Mouse (Mus musculus) midbrain, embryonic 10.5 days (tissue): Measurements from ENCODE around the gene Serac1. TPM values are rescaled to one million over a fixed set of nuclear protein-coding genes. Genes with fewer than 3 reads are reported as not detected.

Source experiments
- DNase-seq: peaks from one replicate; pipeline ENCODE4 v3.0.0-alpha.2; 2017; ENCODE audit warnings: low spot score
- H3K27ac ChIP-seq: fragments of 300-500 bp; sonication (generic); replicated peaks from 2 replicates; pipeline ENCODE4 v1.5.1; 2016; ENCODE audit warnings: mild to moderate bottlenecking
- H3K27me3 ChIP-seq: fragments of 300-500 bp; sonication (generic); 2 replicates; pipeline ENCODE4 v1.6.1; 2016; ENCODE audit warnings: low read depth, mild to moderate bottlenecking; ENCODE audit not compliant: poor library complexity, severe bottlenecking
- H3K36me3 ChIP-seq: fragments of 300-500 bp; sonication (generic); 2 replicates; pipeline ENCODE4 v1.6.1; 2016; ENCODE audit warnings: mild to moderate bottlenecking, moderate library complexity
- H3K4me1 ChIP-seq: fragments of 300-500 bp; sonication (generic); 2 replicates; pipeline ENCODE4 v1.6.1; 2016
- H3K4me3 ChIP-seq: fragments of 300-500 bp; sonication (generic); 2 replicates; pipeline ENCODE4 v1.5.1; 2016; ENCODE audit warnings: mild to moderate bottlenecking, moderate library complexity
- H3K9me3 ChIP-seq: fragments of 300-500 bp; sonication (generic); replicated peaks from 2 replicates; pipeline ENCODE4 v1.6.1; 2016; ENCODE audit warnings: mild to moderate bottlenecking
- WGBS: fragments of 180-500 bp; shearing (Covaris S2); methylation state at CpG from one replicate; pipeline ENCODE4 v1.1.7; 2016; 5-methylcytosine and 5-hydroxymethylcytosine counted together
- polyA plus RNA-seq: library from polyadenylated mRNA; unstranded; fragments of >200 nt; fragmentation: Nextera tagmentation; extraction: Ambion mirVana; gene quantifications from 2 replicates; pipeline ENCODE4 v1.2.1, GENCODE M21; 2016

The Serac1 gene
- polyA plus RNA-seq, 1 experiment from 2014 or later, result 7.0 TPM

DNA sequence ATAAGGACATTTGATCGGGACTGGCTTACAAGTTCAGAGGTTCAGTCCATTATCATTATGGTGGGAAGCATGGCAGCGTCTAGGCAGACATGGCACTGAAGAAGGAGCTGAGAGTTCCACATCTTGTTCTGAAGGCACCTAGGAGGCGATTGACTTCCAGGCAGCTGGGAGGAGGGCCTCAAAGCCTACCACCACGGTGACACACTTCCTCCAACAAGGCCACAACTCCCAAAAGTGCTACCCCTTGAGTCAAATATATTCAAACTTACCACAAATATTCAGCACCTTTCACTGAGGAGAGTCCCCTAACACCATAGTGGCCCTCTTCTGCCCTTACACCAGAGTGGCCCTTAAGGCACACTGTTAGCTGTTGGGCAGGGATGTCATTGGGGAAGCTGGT lies 64.6 kb downstream of the Serac1 start:
- Histone ChIP-seq H3K4me3 (no peak overlapping the region), H3K27ac (no peak overlapping the region), H3K27me3 (no peaks in the 10 kb centered on the region), H3K9me3 (no peaks in the 10 kb centered on the region), H3K4me1 (peaks cover 5% of the 10 kb centered on the region; the same call in 1 of the 2 replicates), H3K36me3 (no peaks in the 10 kb centered on the region)
- no peak for DNase-seq
- WGBS, result 89% methylated on average over 4 of the region's 4 CpGs

DNA sequence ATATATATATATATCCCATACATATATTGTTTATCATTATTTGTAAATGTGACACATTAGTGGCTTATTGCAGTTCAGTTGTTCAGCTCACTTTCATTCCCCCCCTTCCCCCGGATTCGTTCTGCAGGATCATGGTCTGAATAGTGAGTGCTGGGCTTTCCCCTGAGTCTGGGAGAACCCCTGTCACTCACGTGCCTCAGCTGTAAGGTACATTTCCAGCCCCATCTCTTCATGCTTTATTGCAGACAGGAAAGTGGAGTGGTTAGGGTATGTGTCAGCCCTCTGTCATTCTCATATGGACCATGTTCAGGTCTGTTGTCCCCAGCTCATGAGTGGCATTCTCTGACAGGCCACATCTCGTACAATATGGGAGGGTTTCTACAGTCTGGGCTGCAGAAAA lies 66.5 kb downstream of the Serac1 start:
- H3K36me3 ChIP-seq, result no peaks in the 10 kb centered on the region
- H3K27me3 ChIP-seq, result no peaks in the 10 kb centered on the region
- H3K4me1 ChIP-seq, result peaks cover 5% of the 10 kb centered on the region; the same call in 1 of the 2 replicates
- no peak for DNase-seq
- 86% methylated on average over 4 of the region's 4 CpGs for WGBS
- no peaks in the 10 kb centered on the region for H3K9me3 ChIP-seq
- no peak overlapping the region for H3K27ac ChIP-seq
- H3K4me3 ChIP-seq, result no peak overlapping the region

DNA sequence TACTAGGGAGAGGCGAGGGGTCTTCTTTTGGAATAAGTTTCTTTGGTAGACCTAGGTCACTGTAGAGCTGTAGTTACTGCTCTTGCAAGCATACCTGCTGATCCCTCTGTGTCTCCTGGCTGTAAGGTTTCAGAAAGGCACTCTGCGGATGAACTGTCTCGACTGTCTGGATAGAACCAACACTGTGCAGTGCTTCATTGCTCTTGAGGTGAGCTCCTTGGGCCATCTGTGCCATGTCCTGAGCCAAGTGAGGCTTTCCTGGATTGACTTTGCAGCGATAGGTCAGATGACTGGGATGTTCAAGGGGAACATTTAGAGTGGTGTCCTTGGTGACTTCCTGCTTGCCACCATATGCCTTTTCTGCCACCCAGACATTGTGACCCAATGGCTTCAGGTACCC lies 69.9 kb downstream of the Serac1 start:
- Histone ChIP-seq H3K27me3 (no peaks in the 10 kb centered on the region), H3K9me3 (no peaks in the 10 kb centered on the region), H3K36me3 (no peaks in the 10 kb centered on the region), H3K27ac (no peak overlapping the region), H3K4me1 (peaks cover 23% of the 10 kb centered on the region), H3K4me3 (no peak overlapping the region)
- WGBS, result 92% methylated on average over 4 of the region's 4 CpGs
- DNase-seq, result no peak

DNA sequence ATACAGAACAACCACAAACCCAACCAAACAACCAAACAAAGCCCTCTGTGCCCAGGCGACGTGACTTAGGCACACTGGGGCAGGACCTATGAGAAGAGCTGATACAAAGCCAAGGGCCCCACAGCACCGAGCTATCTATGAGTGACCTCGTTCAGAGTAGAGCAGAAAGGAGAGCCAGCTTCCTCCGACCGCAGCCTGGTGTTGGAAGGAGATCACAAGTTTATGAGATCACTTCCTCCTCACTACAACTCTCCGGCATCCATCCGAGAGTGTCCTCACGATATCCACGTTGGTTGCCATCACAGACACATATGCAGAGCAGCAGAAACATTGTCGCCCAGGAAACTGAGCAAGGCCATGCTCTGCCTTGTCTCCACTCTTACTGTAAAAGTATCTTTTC lies 71.0 kb downstream of the Serac1 start:
- Histone ChIP-seq H3K4me3 (no peak overlapping the region), H3K36me3 (no peaks in the 10 kb centered on the region), H3K4me1 (peaks cover 23% of the 10 kb centered on the region), H3K9me3 (no peaks in the 10 kb centered on the region), H3K27ac (no peak overlapping the region), H3K27me3 (no peaks in the 10 kb centered on the region)
- no peak for DNase-seq
- WGBS, result 91% methylated on average over 11 of the region's 11 CpGs

DNA sequence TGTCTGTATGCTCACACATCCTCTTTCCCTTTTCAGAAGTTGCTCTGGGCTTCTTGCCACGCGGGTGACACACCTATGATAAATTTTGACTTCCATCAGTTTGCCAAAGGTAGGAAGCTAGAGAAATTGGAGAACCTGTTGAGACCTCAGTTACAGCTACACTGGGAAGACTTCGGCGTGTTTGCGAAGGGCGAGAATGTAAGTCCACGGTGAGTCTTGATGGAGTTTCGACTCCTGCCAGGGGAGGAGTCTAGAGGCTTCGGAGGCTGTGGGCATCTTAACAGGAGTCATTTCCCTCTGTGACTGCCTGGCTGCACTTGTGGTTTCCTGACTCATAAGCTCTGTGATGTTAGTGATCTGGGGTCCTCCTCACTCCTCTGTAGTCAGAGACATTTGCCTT lies 71.6 kb downstream of the Serac1 start:
- peaks cover 23% of the 10 kb centered on the region for H3K4me1 ChIP-seq
- no peak overlapping the region for H3K27ac ChIP-seq
- H3K36me3 ChIP-seq, result no peaks in the 10 kb centered on the region
- 93% methylated on average over 9 of the region's 9 CpGs for WGBS
- H3K9me3 ChIP-seq, result no peaks in the 10 kb centered on the region
- no peak overlapping the region for H3K4me3 ChIP-seq
- DNase-seq, result no peak
- no peaks in the 10 kb centered on the region for H3K27me3 ChIP-seq

DNA sequence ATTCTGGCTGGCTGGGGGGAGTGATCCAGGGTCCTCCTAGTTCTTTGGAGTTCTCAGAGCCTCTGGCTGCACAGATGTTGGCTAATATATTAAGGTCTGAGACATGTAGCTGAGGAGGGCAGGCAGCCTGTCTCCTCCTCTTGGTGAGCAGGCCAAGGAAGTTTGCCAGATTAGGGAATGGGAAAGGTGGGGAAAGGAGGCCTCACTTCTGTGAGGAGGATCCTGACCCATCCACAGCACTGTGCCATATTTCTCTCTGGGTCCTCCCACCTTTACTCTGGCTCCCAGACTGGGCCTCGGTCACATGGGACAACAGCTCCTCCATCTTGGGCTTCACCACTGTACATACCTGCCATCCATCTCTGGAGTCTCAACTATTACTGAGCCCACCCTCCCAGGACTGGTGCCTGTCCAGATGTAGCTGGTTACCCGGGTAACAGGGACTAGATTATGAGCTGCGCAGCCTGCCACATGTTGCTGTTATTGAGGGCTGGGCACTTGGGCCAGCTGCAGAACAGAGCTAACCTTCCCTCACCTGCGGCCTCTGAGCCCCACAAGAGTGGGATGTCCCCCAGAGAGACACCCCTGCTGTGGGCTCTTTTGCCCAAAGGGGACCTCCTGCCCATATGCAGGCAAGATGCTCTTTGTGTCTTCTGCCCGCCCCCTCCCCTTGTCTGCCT lies 72.3 kb downstream of the Serac1 start:
- Histone ChIP-seq H3K27ac (no peak overlapping the region), H3K9me3 (no peaks in the 10 kb centered on the region), H3K4me1 (peaks cover 23% of the 10 kb centered on the region), H3K27me3 (no peaks in the 10 kb centered on the region), H3K36me3 (no peaks in the 10 kb centered on the region), H3K4me3 (no peak overlapping the region)
- WGBS, result 89% methylated on average over 5 of the region's 5 CpGs
- no peak for DNase-seq

DNA sequence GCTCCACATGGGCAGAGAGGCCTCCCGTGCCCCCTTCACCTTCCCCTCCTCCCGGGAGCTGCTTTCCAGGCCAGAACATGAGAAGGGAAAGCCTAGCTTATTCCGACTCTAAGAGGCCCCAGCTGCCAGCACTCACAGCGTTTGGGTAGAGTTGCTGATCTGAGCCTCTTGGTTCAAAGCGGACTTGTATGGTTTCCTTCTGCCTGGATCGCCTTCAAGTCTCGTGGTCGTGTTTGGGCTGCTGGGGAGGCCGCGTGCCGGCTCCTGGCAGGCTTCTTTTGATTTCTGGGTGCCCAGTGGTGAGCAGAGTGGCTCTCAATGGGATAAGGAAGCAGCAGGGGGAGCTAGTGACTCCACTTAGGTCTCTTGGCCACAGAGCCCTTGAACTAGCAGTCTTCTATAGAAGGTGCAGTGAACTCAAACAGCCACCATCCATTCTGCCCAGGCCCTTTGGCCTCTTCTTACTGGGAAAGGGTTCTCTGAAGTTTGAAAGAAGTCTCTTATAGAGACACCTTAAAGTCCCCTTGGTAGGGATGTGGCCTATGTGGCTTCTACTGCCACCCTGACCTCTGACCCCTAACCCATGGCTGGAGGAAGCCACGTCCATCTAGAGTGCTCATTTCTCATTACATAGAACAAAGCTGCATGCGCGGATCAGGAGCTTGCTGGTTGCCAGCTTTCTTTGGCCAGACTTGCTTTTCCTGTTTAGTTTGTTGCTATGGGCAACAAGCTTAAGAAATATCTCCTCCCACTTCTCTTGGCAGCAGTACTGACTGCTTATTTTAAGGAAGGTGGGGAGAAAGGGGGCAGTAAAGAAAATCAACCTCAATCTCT lies 73.7 kb downstream of the Serac1 start:
- Histone ChIP-seq H3K4me3 (peak overlapping the region; percentile 31), H3K27me3 (no peaks in the 10 kb centered on the region), H3K27ac (no peak overlapping the region), H3K4me1 (peaks cover 23% of the 10 kb centered on the region), H3K36me3 (no peaks in the 10 kb centered on the region), H3K9me3 (no peaks in the 10 kb centered on the region)
- no peak for DNase-seq
- 36% methylated on average over 14 of the region's 14 CpGs for WGBS

DNA sequence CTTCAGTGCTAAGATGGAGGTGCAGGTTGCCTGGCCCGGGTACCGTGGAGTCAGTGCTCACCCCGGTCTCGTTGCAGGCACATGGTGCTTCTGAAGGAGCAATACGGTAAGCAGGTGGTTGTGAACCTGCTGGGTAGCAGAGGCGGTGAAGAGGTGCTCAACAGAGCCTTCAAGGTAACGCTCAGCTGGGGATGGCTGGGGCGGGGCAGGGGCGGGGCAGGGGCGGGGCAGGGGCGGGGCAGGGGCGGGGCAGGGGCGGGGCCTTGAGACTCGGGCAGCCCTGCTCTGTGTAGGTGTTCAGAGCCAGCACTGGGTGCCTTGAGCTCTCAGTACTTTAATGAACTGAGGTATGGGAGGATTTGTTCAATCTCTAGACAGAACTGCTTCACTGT lies 74.3 kb downstream of the Serac1 start:
- Histone ChIP-seq H3K27ac (no peak overlapping the region), H3K36me3 (no peaks in the 10 kb centered on the region), H3K9me3 (no peaks in the 10 kb centered on the region), H3K4me1 (peaks cover 23% of the 10 kb centered on the region), H3K4me3 (peak overlapping the region; percentile 31), H3K27me3 (no peaks in the 10 kb centered on the region)
- no peak for DNase-seq
- 11% methylated on average over 9 of the region's 14 CpGs for WGBS

DNA sequence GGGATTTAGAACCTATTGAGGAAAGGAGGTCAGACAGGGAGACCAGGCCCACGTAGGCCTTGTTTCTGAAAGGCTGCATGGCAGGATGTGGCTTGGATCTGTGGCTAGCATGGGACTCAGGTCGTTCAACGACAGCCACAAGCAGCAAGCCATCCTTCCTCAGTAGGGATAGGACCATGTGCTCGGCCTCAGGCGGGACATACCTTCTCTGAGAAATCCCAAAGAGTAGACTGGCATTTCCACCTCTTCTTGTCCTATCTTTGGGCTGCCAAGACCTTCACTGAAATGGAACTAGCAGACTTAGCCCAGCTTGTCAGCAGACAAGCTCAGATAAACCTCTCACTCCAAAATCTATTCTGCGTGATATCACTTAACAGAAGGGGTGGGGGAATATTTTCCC lies 75.9 kb downstream of the Serac1 start:
- 90% methylated on average over 6 of the region's 6 CpGs for WGBS
- Histone ChIP-seq H3K27ac (no peak overlapping the region), H3K27me3 (no peaks in the 10 kb centered on the region), H3K9me3 (no peaks in the 10 kb centered on the region), H3K4me1 (peaks cover 23% of the 10 kb centered on the region), H3K36me3 (no peaks in the 10 kb centered on the region), H3K4me3 (no peak overlapping the region)
- no peak for DNase-seq

DNA sequence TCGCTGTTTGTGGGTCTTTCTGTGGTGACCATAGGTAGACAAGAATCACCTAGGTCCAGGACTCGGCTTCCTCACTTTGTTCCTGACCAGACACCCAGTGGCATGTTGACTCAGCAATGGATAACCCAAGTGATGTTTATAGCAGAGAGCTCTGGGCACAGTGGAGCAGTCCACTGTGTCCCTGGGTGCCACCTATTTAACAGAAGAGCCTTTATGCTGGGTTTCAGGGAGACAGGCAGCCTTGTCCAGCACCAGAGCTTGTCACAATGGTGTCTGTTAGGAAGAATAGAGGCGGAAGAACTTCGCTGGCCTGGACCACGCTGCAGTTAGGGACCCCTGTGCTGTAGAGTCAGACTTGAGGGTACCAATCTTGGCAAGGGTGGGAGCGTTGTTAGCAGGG lies 77.0 kb downstream of the Serac1 start:
- no peak for DNase-seq
- Histone ChIP-seq H3K27ac (no peak overlapping the region), H3K9me3 (no peaks in the 10 kb centered on the region), H3K4me3 (no peak overlapping the region), H3K27me3 (no peaks in the 10 kb centered on the region; the same call in 1 of the 2 replicates), H3K36me3 (no peaks in the 10 kb centered on the region), H3K4me1 (peaks cover 21% of the 10 kb centered on the region)
- WGBS, result 90% methylated on average over 6 of the region's 6 CpGs

DNA sequence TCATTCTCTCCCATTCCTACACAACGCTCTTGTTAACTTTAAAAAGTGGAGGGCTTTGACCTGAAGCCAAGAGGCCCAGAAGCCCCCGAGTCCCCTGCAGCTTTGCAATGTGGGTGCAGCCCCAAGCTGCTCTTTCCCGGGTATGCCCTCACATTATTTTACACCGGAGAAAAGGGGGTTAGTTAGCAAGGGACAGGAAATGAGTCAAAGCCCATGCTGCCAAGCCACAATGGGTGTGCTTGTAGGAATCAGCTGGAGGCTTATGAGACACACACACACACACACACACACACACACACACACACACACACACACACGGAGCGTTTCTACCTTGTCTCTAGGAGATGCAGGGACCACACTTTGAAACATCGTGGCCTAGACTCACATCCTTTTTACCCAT lies 77.7 kb downstream of the Serac1 start:
- H3K4me3 ChIP-seq, result no peak overlapping the region
- H3K4me1 ChIP-seq, result peaks cover 16% of the 10 kb centered on the region
- no peaks in the 10 kb centered on the region for H3K9me3 ChIP-seq
- H3K27ac ChIP-seq, result no peak overlapping the region
- WGBS, result 93% methylated on average over 7 of the region's 7 CpGs
- no peaks in the 10 kb centered on the region for H3K36me3 ChIP-seq
- DNase-seq, result no peak
- H3K27me3 ChIP-seq, result no peaks in the 10 kb centered on the region; the same call in 1 of the 2 replicates

DNA sequence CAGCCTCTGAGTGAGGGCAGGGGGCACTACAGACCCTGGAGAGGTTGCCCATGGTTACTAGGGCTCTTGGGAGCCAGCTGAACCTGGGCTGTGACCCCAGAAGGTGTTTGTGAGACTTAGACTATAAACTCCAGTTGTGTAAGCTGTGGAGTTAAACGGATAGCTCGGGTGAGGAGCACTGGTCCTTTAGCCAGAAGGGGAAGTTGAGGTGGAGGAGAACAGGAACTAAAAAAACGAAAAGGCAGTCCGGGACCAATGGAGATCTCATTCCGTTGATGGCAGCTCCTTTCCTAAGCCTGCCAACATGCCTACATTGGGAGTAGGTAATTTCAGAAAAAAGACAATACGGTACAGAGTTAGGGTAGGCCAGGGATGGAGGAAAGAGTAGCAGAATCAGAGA lies 78.2 kb downstream of the Serac1 start:
- Histone ChIP-seq H3K9me3 (no peaks in the 10 kb centered on the region), H3K36me3 (no peaks in the 10 kb centered on the region), H3K27me3 (no peaks in the 10 kb centered on the region; the same call in 1 of the 2 replicates), H3K4me3 (no peak overlapping the region), H3K27ac (no peak overlapping the region), H3K4me1 (peaks cover 14% of the 10 kb centered on the region)
- no peak for DNase-seq
- 89% methylated on average over 6 of the region's 6 CpGs for WGBS

DNA sequence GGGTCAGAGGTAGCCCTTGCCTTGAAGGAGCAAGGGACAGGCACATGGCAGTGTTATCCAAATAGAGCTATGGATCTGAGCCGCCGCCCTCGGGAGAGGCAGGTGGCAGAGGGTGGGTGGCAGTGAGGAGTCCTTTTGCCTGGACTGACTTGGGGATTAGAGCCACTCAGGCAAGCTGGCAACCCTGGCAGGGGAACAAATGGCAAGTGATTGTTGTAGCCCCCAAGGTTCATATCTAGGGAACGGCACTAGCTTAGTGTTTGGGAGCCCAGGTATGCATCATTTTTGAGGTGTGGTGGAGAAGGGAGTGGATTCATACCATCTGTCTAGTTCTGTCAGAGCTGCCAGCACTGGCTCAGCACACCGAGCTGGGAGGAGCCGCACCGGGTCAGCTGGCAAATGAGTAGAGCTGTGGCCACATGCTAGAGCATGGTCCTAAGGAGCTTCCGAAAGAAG lies 78.6 kb downstream of the Serac1 start:
- Histone ChIP-seq H3K27me3 (no peaks in the 10 kb centered on the region; the same call in 1 of the 2 replicates), H3K36me3 (no peaks in the 10 kb centered on the region), H3K4me3 (no peak overlapping the region), H3K9me3 (no peaks in the 10 kb centered on the region), H3K4me1 (peaks cover 9% of the 10 kb centered on the region), H3K27ac (no peak overlapping the region)
- 88% methylated on average over 8 of the region's 8 CpGs for WGBS
- no peak for DNase-seq
